Mouse (Mus musculus) neural tube, embryonic 14.5 days (tissue): Measurements from ENCODE around the gene Slc38a3. TPM values are rescaled to one million over a fixed set of nuclear protein-coding genes. Genes with fewer than 3 reads are reported as not detected.

Experiments used
- ATAC-seq: fragments of 200-750 bp; cut with Nextera tagmentation; 2 replicates; pipeline ENCODE4 v1.8.0; 2017; ENCODE audit warnings: low read depth, mild to moderate bottlenecking, moderate TSS enrichment, moderate library complexity
- H3K27ac ChIP-seq: fragments of 300-500 bp; sonication (generic); 2 replicates; pipeline ENCODE4 v1.5.1; 2014; ENCODE audit warnings: low read depth, mild to moderate bottlenecking, control low read depth, low read length, moderate library complexity, mixed read lengths
- H3K27me3 ChIP-seq: fragments of 300-500 bp; sonication (generic); 2 replicates; pipeline ENCODE4 v1.6.1; 2014; ENCODE audit warnings: low read length; ENCODE audit not compliant: control insufficient read depth, insufficient read depth
- H3K36me3 ChIP-seq: fragments of 300-500 bp; sonication (generic); 2 replicates; pipeline ENCODE4 v1.6.1; 2014; ENCODE audit warnings: low read length, mixed read lengths; ENCODE audit not compliant: control insufficient read depth, insufficient read depth
- H3K4me1 ChIP-seq: fragments of 300-500 bp; sonication (generic); 2 replicates; pipeline ENCODE4 v1.6.1; 2014; ENCODE audit warnings: low read length; ENCODE audit not compliant: control insufficient read depth, insufficient read depth
- H3K4me2 ChIP-seq: fragments of 300-500 bp; sonication (generic); 2 replicates; pipeline ENCODE4 v1.6.1; 2014; ENCODE audit warnings: mild to moderate bottlenecking, low read depth, low read length, control low read depth
- H3K4me3 ChIP-seq: fragments of 300-500 bp; sonication (generic); 2 replicates; pipeline ENCODE4 v1.5.1; 2014; ENCODE audit warnings: low read depth, low read length, control low read depth, mixed read lengths
- H3K9ac ChIP-seq: fragments of 300-500 bp; sonication (generic); replicated peaks from 2 replicates; pipeline ENCODE4 v1.6.1; 2014; ENCODE audit warnings: low read depth, mild to moderate bottlenecking, control low read depth, low read length, mixed read lengths
- H3K9me3 ChIP-seq: fragments of 300-500 bp; sonication (generic); 2 replicates; pipeline ENCODE4 v1.6.1; 2016; ENCODE audit warnings: low read length; ENCODE audit not compliant: control insufficient read depth
- WGBS: fragments of 180-500 bp; shearing (Covaris S2); extraction: QIAGEN DNeasy Blood & Tissue Kit; methylation state at CpG from one replicate; pipeline ENCODE4 v1.1.7; 2014; 5-methylcytosine and 5-hydroxymethylcytosine counted together
- polyA plus RNA-seq: library from polyadenylated mRNA; unstranded; fragments of >200 nt; fragmentation: Nextera tagmentation; extraction: Ambion mirVana; gene quantifications from 2 replicates; pipeline ENCODE4 v1.2.1, GENCODE M21; 2014

The Slc38a3 gene
- polyA plus RNA-seq, 1 experiment from 2014 or later: 31.3 TPM

DNA sequence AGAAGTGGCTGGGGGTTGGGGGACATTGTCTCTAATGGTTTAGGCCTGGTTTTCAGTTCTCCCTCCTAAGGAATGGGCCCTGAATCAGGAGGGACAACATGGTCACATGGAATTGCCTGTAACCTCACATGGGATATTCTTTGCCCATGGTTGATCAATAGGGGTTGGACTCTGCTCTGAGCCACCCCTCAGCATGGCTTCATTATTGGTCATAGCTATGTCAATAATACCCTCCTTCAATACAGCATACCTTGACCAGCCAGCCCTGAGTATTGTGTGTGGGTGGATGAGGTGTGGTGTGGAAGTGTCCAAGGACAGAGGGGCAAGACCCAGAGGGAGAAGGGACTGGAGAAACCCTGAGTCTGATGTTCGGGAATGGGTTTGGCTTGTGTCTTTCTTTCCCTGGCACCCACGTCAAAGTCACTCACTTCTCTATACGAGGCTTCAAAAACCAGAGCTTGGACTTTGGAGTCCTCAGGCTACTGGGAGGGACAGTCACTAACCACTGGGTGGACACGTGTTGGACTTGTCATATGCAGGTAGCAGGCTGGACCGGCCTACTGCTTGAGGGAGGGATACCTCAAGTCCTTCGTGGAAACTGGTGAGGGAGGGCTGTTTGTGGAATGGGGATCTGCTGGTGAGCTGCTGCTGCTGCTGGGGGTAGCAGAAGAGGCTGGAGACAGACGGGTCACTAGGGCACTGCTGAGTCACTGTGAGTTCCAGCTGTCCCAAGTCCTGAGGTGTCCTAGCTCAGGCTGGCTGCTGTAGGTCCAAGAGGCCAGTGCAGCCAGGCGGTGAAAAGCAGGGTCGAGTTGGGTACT, 5.5 kb upstream of the Slc38a3 start:
- no peak for ATAC-seq
- Histone ChIP-seq H3K4me1 (peaks cover 8% of the 10 kb centered on the region), H3K4me3 (no peak overlapping the region), H3K4me2 (no peak overlapping the region), H3K27ac (no peak overlapping the region), H3K9me3 (no peaks in the 10 kb centered on the region), H3K36me3 (no peaks in the 10 kb centered on the region), H3K9ac (no peak overlapping the region), H3K27me3 (peaks cover 15% of the 10 kb centered on the region; the same call in 1 of the 2 replicates)
- 66% methylated on average over 9 of the region's 9 CpGs for WGBS

DNA sequence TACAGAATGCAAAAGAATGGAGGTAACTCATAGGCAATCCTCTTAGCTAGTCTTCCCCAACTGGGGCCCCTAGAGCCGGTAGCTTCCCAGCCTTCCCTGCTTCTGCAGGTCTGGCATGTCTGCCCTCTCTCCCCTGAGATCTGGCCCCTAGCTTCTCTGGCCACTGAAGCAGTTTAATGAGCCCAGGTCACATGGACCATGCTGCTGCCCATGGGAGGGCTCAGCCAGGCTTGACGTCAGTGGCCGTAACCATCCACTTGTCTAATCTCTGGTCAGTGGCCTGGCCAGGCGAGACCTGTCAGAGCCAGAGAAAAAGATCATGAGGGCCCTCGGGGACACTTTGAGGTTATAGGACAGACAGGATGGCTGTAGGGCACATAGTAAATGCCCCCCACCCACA, 929 bp upstream of the Slc38a3 start:
- H3K4me3 ChIP-seq: no peak overlapping the region
- 62% methylated on average over 5 of the region's 5 CpGs for WGBS
- H3K27ac ChIP-seq: no peak overlapping the region
- H3K4me2 ChIP-seq: no peak overlapping the region
- H3K9me3 ChIP-seq: no peaks in the 10 kb centered on the region
- H3K9ac ChIP-seq: no peak overlapping the region
- H3K36me3 ChIP-seq: no peaks in the 10 kb centered on the region
- peaks cover 15% of the 10 kb centered on the region; the same call in 1 of the 2 replicates for H3K4me1 ChIP-seq
- ATAC-seq: no peak
- peaks cover 18% of the 10 kb centered on the region for H3K27me3 ChIP-seq

DNA sequence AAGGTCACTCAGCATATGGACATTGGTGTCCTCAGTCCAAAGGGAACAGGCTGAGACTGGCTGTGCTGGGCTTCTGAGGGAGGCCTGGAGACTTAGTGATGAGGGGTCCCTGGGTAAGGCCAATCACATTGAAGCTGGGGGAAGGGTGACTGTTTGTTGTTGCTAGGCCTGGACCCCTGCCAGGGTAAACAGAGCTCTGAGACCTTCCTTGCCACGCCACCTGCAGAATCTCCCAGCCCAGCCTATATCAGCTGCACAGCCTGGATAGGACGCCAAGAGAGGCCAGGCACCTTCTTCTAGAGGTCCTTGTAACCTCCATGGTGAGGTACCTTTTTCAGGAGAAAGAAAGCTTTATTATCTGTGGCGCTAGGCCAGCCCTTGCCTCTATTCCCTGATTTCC, 414 bp downstream of the Slc38a3 start:
- 64% methylated on average over 3 of the region's 3 CpGs for WGBS
- no peak overlapping the region for H3K27ac ChIP-seq
- H3K9ac ChIP-seq: no peak overlapping the region
- H3K4me2 ChIP-seq: no peak overlapping the region
- no peaks in the 10 kb centered on the region for H3K36me3 ChIP-seq
- peaks cover 15% of the 10 kb centered on the region; the same call in 1 of the 2 replicates for H3K4me1 ChIP-seq
- no peak overlapping the region for H3K4me3 ChIP-seq
- H3K27me3 ChIP-seq: peaks cover 17% of the 10 kb centered on the region
- ATAC-seq: no peak
- H3K9me3 ChIP-seq: no peaks in the 10 kb centered on the region

DNA sequence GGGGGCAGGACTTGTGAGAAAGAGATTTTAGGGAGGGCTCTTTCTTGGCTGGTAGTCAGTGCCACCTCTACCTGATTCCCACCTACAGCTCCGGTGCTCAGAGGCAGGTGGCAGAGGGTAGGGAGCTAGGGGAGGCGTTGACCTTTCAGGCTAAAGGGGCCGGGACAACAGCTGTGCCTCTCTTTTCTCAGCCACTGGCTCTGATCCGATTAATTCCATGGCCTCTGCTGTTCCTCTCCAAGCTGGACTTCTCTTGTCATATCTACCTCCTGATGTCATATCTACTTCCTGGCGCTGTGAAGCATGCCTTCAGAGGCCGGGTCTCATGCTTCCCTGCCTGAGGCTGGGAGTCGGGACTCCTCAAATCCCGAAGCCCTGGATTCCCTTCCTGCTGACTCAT, 1.3 kb downstream of the Slc38a3 start:
- Histone ChIP-seq H3K4me2 (no peak overlapping the region), H3K9ac (0 out of 2 replicates have a peak overlapping the region, but pooled peaks have one; percentile 11), H3K4me1 (peaks cover 20% of the 10 kb centered on the region; the same call in 1 of the 2 replicates), H3K9me3 (no peaks in the 10 kb centered on the region), H3K36me3 (no peaks in the 10 kb centered on the region), H3K27me3 (peaks cover 17% of the 10 kb centered on the region), H3K4me3 (no peak overlapping the region; the same call in 1 of the 2 replicates), H3K27ac (no peak overlapping the region)
- 43% methylated on average over 8 of the region's 8 CpGs for WGBS
- no peak for ATAC-seq

GRCm38 (mm10) chr9:107667219-107667618, 2.1 kb downstream of the Slc38a3 start:
- Histone ChIP-seq H3K4me1 (peaks cover 20% of the 10 kb centered on the region; the same call in 1 of the 2 replicates), H3K27me3 (peaks cover 17% of the 10 kb centered on the region)
- ATAC-seq: peak; percentile 87

GRCm38 (mm10) chr9:107666751-107667205, 2.6 kb downstream of the Slc38a3 start:
- H3K4me1 ChIP-seq: peaks cover 20% of the 10 kb centered on the region; the same call in 1 of the 2 replicates
- H3K27ac ChIP-seq: no peak overlapping the region
- H3K4me3 ChIP-seq: peak overlapping the region; percentile 27
- peak overlapping the region; percentile 50 for H3K4me2 ChIP-seq
- ATAC-seq: no peak
- no peaks in the 10 kb centered on the region for H3K36me3 ChIP-seq
- peak overlapping the region; percentile 41; the same call in 1 of the 2 replicates for H3K9ac ChIP-seq
- H3K27me3 ChIP-seq: peaks cover 17% of the 10 kb centered on the region
- 1% methylated on average over 30 of the region's 30 CpGs for WGBS
- no peaks in the 10 kb centered on the region for H3K9me3 ChIP-seq

More at GRCm38 (mm10) chr9:107667219-107667618, 2.1 kb downstream of the Slc38a3 start:
- no peak overlapping the region for H3K27ac ChIP-seq
- no peaks in the 10 kb centered on the region for H3K36me3 ChIP-seq
- peak overlapping the region; percentile 41; the same call in 1 of the 2 replicates for H3K9ac ChIP-seq
- peak overlapping the region; percentile 50 for H3K4me2 ChIP-seq
- H3K4me3 ChIP-seq: peak overlapping the region; percentile 27
- 0% methylated on average over 24 of the region's 24 CpGs for WGBS
- no peaks in the 10 kb centered on the region for H3K9me3 ChIP-seq

- Histone ChIP-seq H3K9ac (no peak overlapping the region), H3K4me2 (peak overlapping the region; percentile 50; the same call in 1 of the 2 replicates), H3K4me1 (peaks cover 24% of the 10 kb centered on the region), H3K9me3 (no peaks in the 10 kb centered on the region), H3K4me3 (no peak overlapping the region), H3K27me3 (peaks cover 17% of the 10 kb centered on the region), H3K27ac (no peak overlapping the region), H3K36me3 (no peaks in the 10 kb centered on the region)
- 84% methylated on average over 7 of the region's 7 CpGs for WGBS
- no peak for ATAC-seq
Observed at GRCm38 (mm10) chr9:107665308-107665707, 4.0 kb downstream of the Slc38a3 start.

- no peaks in the 10 kb centered on the region for H3K36me3 ChIP-seq
- peaks cover 17% of the 10 kb centered on the region for H3K27me3 ChIP-seq
- no peak overlapping the region for H3K4me3 ChIP-seq
- H3K9ac ChIP-seq: no peak overlapping the region
- 48% methylated on average over 9 of the region's 9 CpGs for WGBS
- H3K4me1 ChIP-seq: peaks cover 24% of the 10 kb centered on the region
- no peaks in the 10 kb centered on the region for H3K9me3 ChIP-seq
- no peak overlapping the region for H3K4me2 ChIP-seq
- no peak for ATAC-seq
- H3K27ac ChIP-seq: peak overlapping the region; percentile 22; the same call in 1 of the 2 replicates
Observed at GRCm38 (mm10) chr9:107663525-107663924, 5.8 kb downstream of the Slc38a3 start.

GRCm38 (mm10) chr9:107662342-107662741, 7.0 kb downstream of the Slc38a3 start:
- peaks cover 17% of the 10 kb centered on the region for H3K27me3 ChIP-seq
- H3K27ac ChIP-seq: no peak overlapping the region
- H3K9ac ChIP-seq: no peak overlapping the region
- H3K4me3 ChIP-seq: no peak overlapping the region
- no peaks in the 10 kb centered on the region for H3K9me3 ChIP-seq
- 88% methylated on average over 8 of the region's 8 CpGs for WGBS
- ATAC-seq: no peak
- H3K4me1 ChIP-seq: peaks cover 20% of the 10 kb centered on the region
- no peaks in the 10 kb centered on the region for H3K36me3 ChIP-seq
- H3K4me2 ChIP-seq: no peak overlapping the region
